Mouse (Mus musculus) embryonic stem cell, embryonic (primary cell): Measurements from ENCODE around the gene Lbx2.

Experiments
- CTCF ChIA-PET, 4 experiments: fragments of 300-600 bp in 2 of 4; fragments of 350-600 bp in 2 of 4; sonication (Branson Sonifier 250); formaldehyde crosslinking; loops; one replicate each; lab custom pipeline; 2022; ENCODE audit warnings: inconsistent platforms in 2 of 4; lab: Charles Lee
- POLR2A ChIA-PET, 4 experiments: fragments of 300-600 bp in 2 of 4; fragments of 350-600 bp in 2 of 4; sonication (Branson Sonifier 250); formaldehyde crosslinking; loops; one replicate each; lab custom pipeline; 2022; ENCODE audit warnings: antibody characterized with exemption in 4 of 4, inconsistent platforms in 1 of 4; lab: Charles Lee

Lbx2 gene

DNA sequence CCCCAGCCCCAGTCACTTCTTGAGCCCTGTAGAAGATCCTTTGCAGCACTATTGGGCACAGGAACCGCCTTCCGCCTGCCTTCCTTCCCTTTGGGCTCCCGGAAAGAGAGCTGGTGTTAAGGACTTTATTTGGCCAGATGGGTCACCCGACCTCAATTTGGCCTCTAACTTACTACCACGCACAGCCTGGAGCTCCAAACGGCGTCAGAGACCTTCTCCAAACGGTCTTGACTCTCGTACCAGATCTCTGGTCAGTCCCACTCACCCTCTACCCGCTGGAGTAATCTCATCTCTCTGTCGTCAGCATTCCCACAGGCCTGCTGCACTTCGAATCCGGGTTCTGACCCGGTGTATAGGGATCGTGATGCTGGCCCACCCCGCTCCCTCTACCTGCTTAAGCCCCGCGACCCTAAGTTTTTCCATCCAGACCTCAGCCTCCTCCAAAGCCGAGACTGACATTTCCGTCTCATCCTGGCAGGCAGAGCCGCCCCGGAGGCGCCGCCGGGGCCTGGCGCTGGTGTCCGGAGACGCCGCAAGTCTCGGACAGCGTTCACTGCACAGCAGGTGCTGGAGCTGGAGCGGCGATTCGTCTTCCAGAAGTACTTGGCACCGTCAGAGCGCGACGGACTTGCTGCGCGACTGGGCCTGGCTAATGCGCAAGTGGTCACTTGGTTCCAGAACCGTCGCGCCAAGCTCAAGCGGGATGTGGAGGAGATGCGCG lies 1.2 kb downstream of the Lbx2 start:
- ChIA-PET CTCF (interaction anchor here in 3 of 4 experiments (0.6 to 2.9 kb wide), 16 partner anchors 9 to 181 kb away, joined by 3 to 14 read pairs (median 5); partner anchors contain the start of genes Pcgf1 (in 3 of the 3), Ccdc142 (in 2 of the 3), Gm42688 (in 2 of the 3) and Dctn1 (in 1 of the 3)), POLR2A (interaction anchor here in 3 of 4 experiments (0.9 to 2.8 kb wide), 18 partner anchors 9 to 238 kb away, joined by 3 to 22 read pairs (median 4); partner anchors contain the start of genes Ccdc142 (in 3 of the 3), Gm42688 (in 3 of the 3), Pcgf1 (in 3 of the 3) and Aup1 (in 1 of the 3))

DNA sequence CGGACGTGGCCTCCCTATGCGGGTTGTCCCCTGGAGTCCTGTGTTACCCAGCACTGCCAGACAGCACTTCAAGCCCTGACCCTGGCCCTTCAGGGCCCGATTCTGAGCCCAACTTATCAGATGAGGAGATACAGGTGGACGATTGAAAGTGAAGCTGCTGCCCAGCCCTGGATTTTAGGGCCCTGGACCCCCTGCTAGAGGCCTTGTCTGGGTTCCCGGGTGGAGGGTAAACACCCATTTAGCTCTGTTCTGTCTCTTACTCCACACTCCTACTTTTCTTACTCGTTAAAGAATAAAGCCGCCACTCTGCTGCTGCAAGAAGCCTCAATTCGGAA lies 1.7 kb downstream of the Lbx2 start:
- ChIA-PET POLR2A (interaction anchor here in 3 of 4 experiments (0.9 to 2.8 kb wide), 16 partner anchors 10 to 238 kb away, joined by 3 to 22 read pairs (median 4); partner anchors contain the start of genes Pcgf1 (in 3 of the 3), Ccdc142 (in 2 of the 3), Gm42688 (in 2 of the 3) and Aup1 (in 1 of the 3)), CTCF (interaction anchor here in 3 of 4 experiments (0.6 to 2.9 kb wide), 14 partner anchors 9 to 127 kb away, joined by 3 to 14 read pairs (median 4); partner anchors contain the start of genes Pcgf1 (in 3 of the 3), Ccdc142 (in 2 of the 3), Gm42688 (in 2 of the 3) and Dctn1 (in 1 of the 3))

DNA sequence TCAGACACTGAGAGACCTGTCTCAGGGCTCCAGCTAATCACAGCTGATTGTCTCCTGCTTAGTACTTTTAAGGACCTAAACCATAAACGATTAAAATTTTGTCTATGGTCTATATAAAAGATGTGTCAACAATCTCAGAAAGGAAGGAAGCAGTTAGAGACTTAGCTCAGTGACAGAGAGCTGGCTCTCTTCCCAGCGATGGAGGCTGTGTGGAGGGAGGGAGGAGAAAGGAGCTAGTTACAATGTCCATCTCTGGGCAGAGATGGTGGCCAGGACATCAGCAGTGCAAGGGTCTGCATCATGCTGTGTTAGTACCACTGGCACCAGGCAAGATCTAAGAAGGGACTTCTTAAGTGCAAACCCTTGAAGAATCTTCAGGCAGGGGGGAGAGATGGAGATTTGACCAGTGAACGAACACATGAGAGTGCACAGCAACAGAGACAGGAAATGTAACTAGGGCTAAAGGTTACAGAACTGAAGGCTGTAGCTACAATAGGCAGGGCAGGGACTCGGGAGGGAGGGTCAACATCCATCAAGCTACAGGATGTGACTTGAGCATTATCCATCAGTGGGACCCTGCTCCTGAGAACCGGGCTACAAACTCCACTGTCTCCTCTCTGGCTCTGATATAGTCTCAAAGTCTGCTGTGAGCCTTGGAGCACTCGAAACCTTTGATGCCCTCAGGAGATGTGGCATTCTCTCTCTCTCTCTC lies 6.4 kb downstream of the Lbx2 start:
- ChIA-PET POLR2A (interaction anchor here (0.6 to 2.3 kb wide), 9 partner anchors 9 to 221 kb away, joined by 3 to 9 read pairs (median 5); partner anchors contain the start of genes Ccdc142 (in 2 of the 4), Gm42688 (in 2 of the 4) and Wbp1 (in 1 of the 4)), CTCF (interaction anchor here (0.7 to 1.7 kb wide), 8 partner anchors 9 to 225 kb away, joined by 3 to 7 read pairs (median 4); partner anchors contain the start of genes Ccdc142 (in 2 of the 4) and Gm42688 (in 2 of the 4))

DNA sequence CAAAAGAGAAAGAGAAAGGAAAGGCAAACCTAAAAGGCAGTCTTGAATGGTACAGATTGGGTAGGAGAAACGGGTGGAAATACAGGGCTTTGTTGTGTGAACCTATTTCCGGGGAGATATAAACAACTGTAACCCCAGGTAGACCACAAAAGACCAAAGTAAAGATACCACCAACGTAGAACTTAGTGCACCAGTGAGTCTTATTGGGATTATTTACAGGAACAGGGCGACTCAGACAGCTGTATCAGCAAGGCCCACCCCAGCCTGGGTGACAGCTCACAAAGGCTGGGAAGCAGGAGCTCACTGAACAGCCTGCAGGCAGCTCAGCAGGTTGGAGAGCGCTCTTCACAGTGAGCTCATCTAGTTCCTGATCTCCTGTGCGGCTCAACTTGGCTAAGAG lies 9.8 kb downstream of the Lbx2 start:
- POLR2A ChIA-PET = interaction anchor here in 3 of 4 experiments (0.6 to 1.9 kb wide), 8 partner anchors 10 to 60 kb away, joined by 3 to 5 read pairs (median 4); no protein-coding TSS in a partner anchor
- CTCF ChIA-PET = interaction anchor here in 3 of 4 experiments (0.6 to 3.2 kb wide), 11 partner anchors 9 to 634 kb away, joined by 3 to 12 read pairs (median 3); partner anchors contain the start of genes Lbx2 (in 1 of the 3) and Pcgf1 (in 1 of the 3)

DNA sequence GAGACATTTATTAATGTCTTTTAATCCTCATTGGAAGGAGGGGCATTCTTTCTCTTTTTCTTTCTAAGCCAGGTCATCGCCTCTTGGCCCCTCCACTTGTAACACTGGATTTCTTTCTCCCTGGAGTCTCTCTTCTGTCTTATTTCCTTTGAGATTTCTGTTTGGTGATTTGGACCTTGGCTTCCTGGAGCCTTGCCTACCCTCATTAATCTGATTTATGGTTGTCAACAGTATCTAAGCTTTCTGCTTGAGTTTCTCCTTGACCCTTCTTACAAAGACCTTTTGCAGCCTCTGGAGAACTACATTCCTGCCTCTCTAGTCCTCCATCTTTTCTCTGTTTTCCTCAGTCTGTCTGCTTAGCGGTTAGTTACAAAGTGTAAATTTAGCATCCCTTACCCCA lies 12.2 kb downstream of the Lbx2 start:
- ChIA-PET POLR2A (interaction anchor here in 3 of 4 experiments (0.5 to 1.6 kb wide), 5 partner anchors 11 to 130 kb away, joined by 3 to 5 read pairs (median 3); partner anchors contain the start of gene Pcgf1 (in 1 of the 3)), CTCF (interaction anchor here in 3 of 4 experiments (0.6 to 3.2 kb wide), 4 partner anchors 8 to 127 kb away, joined by 3 to 8 read pairs (median 4); no protein-coding TSS in a partner anchor)

DNA sequence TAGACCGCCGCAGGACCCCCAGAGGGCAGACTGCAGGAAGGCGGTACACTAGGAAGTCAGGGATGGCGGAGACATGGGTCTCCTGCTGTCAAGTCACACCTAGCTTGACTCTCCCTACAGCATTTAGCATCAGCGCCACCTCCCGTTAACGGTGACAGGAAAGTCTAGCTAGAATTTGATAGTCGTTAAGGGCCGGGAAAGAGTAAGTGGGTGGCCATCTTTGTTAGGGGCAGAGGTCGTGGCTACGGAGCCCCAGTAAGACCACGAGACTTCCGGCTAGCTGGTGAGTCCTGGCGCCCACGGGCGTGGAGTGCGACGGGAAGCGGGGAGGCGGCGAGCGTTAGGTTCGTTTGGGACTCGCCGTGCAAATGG lies 15.1 kb downstream of the Lbx2 start, which contains the start of the genes Ccdc142 and Gm42688:
Gene Ccdc142 (plus strand): TSS at position 286 of the 372 bp plus-strand sequence.
Gene Gm42688 (plus strand): TSS at position 302 of the 372 bp plus-strand sequence.
- CTCF ChIA-PET = interaction anchor here (0.5 to 3.5 kb wide), 58 partner anchors 8 to 447 kb away, joined by 3 to 43 read pairs (median 5); partner anchors contain the start of genes Dctn1 (in 3 of the 4), Wbp1 (in 3 of the 4), Lbx2 (in 2 of the 4) and Pcgf1 (in 2 of the 4)
- POLR2A ChIA-PET = interaction anchor here (0.6 to 3.7 kb wide), 62 partner anchors 9 to 838 kb away, joined by 3 to 48 read pairs (median 4); partner anchors contain the start of genes 1700003E16Rik (in 3 of the 4), Aup1 (in 3 of the 4), Htra2 (in 3 of the 4) and Wbp1 (in 3 of the 4)

DNA sequence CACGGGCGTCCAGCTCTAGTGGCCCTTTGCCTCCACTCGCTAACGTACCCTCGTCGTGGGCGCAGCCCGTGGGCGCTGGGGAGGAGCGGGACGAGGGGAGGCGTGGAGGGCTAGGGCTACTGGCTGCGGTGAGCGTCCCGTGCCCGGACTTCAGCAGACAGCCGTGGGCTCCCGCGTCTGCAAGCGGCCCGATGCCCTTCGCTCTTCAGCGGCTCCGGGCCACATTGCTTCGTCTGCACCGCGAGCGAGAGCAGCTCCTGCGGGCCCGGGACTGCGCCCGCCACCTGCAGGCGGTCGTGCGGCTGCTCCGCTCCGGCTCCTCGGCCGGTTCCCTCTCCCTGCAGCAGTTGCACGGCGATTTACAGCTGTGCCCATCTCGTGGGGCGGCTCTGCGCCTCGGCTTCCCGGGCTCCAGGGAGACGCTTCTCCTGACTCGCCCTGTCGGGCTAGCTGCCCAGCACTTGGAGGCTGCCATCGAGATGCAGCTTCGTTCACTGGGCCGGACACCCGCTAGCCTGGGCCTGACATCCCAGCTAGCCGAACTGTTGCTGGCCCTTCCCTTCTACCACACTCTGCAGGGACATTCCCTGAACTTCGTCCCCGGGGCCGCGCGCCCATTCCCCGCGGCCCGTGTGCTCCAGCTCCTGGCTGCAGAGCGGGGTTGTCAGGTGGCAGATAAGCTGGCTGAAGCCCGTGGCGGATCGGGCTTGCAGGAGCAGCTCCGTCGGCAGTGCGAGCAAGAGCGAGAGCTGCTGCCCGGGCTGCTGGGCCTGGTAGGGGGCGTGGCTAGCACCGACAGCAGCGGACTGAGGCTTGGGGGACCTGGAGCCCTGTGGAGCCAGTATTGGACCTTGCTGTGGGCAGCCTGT lies 15.8 kb downstream of the Lbx2 start:
- ChIA-PET CTCF (interaction anchor here (0.5 to 3.5 kb wide), 67 partner anchors 8 to 448 kb away, joined by 3 to 43 read pairs (median 4); partner anchors contain the start of genes Dctn1 (in 3 of the 4), Wbp1 (in 3 of the 4), Aup1 (in 2 of the 4) and Dqx1 (in 2 of the 4)), POLR2A (interaction anchor here (0.6 to 3.7 kb wide), 72 partner anchors 8 to 322 kb away, joined by 3 to 48 read pairs (median 4); partner anchors contain the start of genes Wbp1 (in 4 of the 4), 1700003E16Rik (in 3 of the 4), Aup1 (in 3 of the 4) and Htra2 (in 3 of the 4))

DNA sequence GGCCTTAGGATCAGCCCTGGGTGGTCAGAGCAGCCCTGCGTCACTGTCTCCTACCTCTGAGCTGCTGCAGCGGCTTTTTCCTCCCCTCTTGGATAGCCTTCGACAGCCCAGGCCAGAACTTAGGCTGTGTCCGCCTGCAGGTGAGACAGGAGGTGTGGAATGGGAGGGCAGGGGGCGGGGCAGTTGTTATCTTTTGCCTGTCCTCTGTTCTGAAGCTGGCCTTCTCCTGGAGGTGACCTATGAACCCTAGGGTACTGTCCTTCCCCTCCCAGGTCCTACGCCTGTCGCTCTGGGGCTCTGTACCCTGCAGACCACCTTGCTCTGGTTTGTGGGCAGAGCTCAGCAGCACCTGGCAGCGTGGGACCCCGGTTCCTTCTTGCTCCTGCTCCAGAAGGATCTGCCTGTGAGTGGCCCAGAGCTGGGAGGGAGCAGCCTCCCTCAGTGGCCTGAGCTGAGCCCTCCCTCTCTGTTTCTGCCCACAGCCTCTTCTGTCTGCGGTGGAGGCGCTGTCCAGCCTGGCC lies 17.0 kb downstream of the Lbx2 start:
- ChIA-PET POLR2A (interaction anchor here in 2 of 4 experiments (0.6 to 3.7 kb wide), 13 partner anchors 16 to 468 kb away, joined by 3 to 30 read pairs (median 5); partner anchors contain the start of genes Lbx2 (in 1 of the 2), Pcgf1 (in 1 of the 2) and Wbp1 (in 1 of the 2)), CTCF (interaction anchor here in 3 of 4 experiments (0.8 to 3.5 kb wide), 7 partner anchors 59 to 176 kb away, joined by 3 to 25 read pairs (median 14); partner anchors contain the start of gene Dctn1 (in 1 of the 3))

DNA sequence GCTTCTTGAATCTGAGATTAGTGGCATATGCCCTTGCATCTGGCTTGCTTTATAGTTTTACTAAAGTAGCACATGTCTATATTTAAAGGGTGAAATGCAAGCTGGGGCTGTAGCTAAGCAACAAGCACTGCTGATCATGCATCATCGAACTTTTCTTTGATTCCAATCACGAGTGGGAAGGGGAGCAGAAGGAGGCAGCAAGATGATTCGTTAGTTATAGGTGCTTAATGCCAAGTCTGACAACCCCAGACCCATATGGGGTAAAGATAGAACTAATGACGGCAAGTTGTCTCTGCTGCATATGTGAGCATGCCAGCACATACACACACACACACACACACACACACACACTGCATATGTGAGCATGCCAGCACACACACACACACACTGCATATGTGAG lies 18.0 kb downstream of the Lbx2 start:
- ChIA-PET CTCF (interaction anchor here in 3 of 4 experiments (0.6 to 3.5 kb wide), 3 partner anchors 23 to 161 kb away, joined by 3 to 22 read pairs (median 6); partner anchors contain the start of gene Aup1 (in 1 of the 3)), POLR2A (interaction anchor here in 3 of 4 experiments (0.7 to 3.7 kb wide), 7 partner anchors 16 to 406 kb away, joined by 3 to 22 read pairs (median 3); partner anchors contain the start of genes Lbx2 (in 1 of the 3) and Wbp1 (in 1 of the 3))

DNA sequence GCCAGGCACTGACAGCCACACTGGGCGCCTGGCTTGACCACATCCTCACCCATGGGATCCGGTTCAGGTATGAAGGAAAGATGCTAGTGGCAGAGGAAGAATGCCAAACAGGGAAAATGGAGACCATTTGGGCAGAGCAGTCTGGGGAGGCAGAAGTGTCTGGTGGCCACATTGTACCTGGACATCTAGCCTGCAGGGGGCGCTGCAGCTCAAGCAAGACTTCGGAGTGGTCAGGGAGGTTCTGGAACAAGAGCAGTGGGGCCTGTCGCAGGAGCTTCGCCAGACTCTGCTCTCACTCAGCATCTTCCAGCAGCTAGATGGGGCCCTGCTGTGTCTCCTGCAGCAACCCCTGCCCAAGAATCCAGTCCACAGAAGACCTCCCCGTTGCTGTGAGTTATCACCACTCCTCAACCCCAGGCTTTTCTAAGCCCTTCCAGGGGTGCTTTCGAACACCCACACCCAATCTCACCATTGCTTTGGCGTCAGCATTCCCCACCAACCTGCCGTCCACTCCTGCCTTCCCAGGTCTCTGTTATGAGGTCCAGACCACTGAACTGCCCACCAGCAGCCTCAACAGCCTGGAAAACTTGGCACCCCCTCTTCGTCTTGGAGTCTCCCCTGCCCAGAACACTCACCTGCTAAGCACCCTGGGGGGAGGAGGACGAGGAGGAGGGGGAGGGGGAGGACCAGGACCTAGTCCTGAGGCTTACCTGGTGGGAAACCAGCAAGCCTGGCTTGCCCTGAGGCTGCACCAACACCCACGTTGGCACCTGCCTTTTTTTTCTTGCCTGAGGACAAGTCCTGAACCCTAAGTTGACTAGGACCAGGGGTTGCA lies 21.6 kb downstream of the Lbx2 start:
- CTCF ChIA-PET = interaction anchor here (0.5 to 2.6 kb wide), 30 partner anchors 10 to 334 kb away, joined by 3 to 15 read pairs (median 4); partner anchors contain the start of genes Aup1 (in 2 of the 4), Wbp1 (in 2 of the 4), 1700003E16Rik (in 1 of the 4) and Dctn1 (in 1 of the 4)
- POLR2A ChIA-PET = interaction anchor here in 3 of 4 experiments (0.7 to 6.6 kb wide), 15 partner anchors 10 to 218 kb away, joined by 3 to 41 read pairs (median 4); partner anchors contain the start of genes Wbp1 (in 2 of the 3), 1700003E16Rik (in 1 of the 3), Mob1a (in 1 of the 3) and Mthfd2 (in 1 of the 3)

DNA sequence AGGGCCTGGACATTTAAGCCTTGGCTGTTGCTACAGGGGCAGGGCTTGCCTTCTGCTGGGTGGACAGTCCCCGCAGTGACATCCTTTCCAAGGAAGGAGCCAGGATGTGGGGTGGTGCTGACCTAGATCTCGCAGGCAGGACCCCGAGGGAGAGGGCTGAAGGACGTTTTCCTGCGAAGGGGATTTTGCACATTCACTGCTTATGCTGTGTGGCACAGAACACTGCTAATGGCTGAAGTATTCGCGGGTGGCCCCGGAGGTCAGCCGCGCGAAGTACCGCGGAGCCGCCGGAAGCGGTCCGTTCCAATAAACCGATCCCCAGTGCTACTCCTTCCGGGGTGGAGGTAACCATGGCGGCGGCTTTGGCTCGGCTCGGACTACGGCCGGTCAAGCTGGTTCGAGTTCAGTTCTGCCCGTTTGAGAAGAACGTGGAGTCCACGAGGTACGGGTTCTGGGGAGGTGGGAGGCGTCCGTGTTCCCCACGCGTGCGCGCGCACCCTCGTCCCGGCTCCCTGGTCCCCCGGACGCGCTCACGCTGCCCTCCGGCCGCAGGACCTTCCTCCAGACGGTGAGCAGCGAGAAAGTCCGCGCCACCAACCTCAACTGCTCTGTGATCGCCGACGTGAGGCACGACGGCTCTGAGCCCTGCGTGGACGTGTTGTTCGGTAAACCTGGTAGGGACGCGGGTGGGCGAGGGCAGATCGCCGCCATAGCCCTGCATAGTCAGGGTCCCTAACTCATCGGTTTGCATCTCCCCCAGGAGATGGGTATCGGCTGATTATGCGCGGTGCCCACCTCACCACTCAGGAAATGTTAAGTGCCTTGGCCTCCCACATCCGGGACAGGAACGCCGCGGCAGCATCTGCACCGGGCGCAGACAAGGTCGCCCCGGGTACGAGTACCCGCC lies 22.8 kb downstream of the Lbx2 start, which contains the start of gene Mrpl53:
Gene Mrpl53 (plus strand): TSS at position 279 of the 907 bp plus-strand sequence.
- ChIA-PET POLR2A (interaction anchor here (0.5 to 6.6 kb wide), 19 partner anchors 7 to 636 kb away, joined by 3 to 41 read pairs (median 3); partner anchors contain the start of genes Wbp1 (in 3 of the 4), 1700003E16Rik (in 1 of the 4), Ccdc142 (in 1 of the 4) and Dqx1 (in 1 of the 4)), CTCF (interaction anchor here in 3 of 4 experiments (0.6 to 1.6 kb wide), 5 partner anchors 18 to 781 kb away, joined by 3 to 12 read pairs (median 5); no protein-coding TSS in a partner anchor)

DNA sequence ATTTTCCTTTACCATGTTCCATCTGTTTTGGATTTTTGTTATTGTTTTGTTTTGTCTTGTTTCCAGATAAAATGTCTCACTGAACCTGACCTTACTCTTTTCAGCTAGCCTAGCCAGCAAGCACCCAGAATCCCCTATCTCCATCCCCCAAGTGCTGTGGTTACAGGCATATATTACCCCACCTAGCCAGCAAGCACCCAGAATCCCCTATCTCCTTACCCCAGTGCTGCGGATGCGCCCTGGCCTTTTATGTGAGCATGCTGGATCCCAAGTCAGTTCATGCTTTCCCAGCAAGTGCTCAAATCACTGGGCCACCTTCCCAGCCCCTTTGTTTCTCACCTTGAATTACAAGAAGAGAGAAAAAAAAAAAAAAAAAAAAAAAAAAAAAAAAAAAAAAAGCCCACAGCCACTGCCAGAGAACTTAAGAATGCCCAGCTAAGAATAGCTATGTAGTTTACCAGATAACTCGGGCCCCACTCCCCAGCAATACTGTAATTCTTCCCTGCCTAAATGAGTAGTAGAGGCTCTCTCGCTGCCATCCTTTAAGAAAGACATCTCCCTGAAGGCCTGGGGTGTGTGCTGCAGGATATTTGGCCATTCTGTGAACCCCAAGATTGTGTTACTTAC lies 25.5 kb downstream of the Lbx2 start:
- POLR2A ChIA-PET = interaction anchor here in 3 of 4 experiments (0.7 to 4.0 kb wide), 8 partner anchors 9 to 15 kb away, joined by 3 to 16 read pairs (median 4); partner anchors contain the start of genes Ccdc142 (in 2 of the 3), Gm42688 (in 2 of the 3), Ino80b (in 1 of the 3) and Wbp1 (in 1 of the 3)
- CTCF ChIA-PET = interaction anchor here in 1 of 4 experiments (0.7 kb wide), 1 partner anchor 160 kb away, joined by 5 read pairs; no protein-coding TSS in a partner anchor
